Mouse (Mus musculus): ENCODE results near the gene Itgad.

DNA sequence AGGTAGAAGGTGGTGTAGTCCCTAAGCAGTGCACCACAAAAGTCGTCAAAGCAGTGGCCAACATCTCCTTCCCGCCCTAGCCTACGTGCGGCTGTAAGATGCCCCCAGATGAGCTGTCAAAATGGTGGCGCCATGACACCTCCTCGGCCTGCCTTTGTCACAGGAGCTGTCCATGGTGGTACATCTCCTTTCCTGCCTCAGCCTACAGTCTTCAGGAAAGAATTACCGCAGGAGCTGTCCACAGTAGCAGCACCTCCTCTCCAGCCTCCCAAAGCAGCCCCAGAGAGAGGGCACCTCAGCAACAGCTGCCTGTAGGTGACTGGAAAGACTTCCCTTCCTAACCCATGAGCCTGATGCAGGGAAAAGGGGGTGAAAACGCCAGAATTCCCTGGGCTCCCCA, 77.6 kb downstream of the Itgad start:
- TF ChIP-seq CTCF (IDR thresholded peaks at IDR 0.05; ENCODE audit: low read depth), result no peak
- no peak for TF ChIP-seq EP300 (IDR thresholded peaks at IDR 0.05; ENCODE audit: low read depth)

Measured in heart, postnatal 0 days (tissue).